Mouse (Mus musculus) lung, embryonic 14.5 days (tissue): ENCODE measurements at regions not wholly inside any gene's neighbourhood (a gene's known extent, or its start where the extent isn't known, plus 50 kb on each side); places are given as distances from the start of the nearest gene placed in this dataset.

ENCODE experiments used
- ATAC-seq: fragments of 200-750 bp; cut with Nextera tagmentation; 2 replicates; pipeline ENCODE4 v1.8.0; 2017; ENCODE audit warnings: mild to moderate bottlenecking, moderate TSS enrichment, moderate library complexity; ENCODE audit not compliant: insufficient read depth
- DNase-seq: peaks from one replicate; pipeline ENCODE4 v3.0.0-alpha.2; 2015
- H3K27ac ChIP-seq: fragments of 300-500 bp; sonication (generic); 2 replicates; pipeline ENCODE4 v1.5.1; 2014; ENCODE audit warnings: low read depth, mild to moderate bottlenecking, moderate library complexity
- H3K27me3 ChIP-seq: fragments of 300-500 bp; sonication (generic); 2 replicates; pipeline ENCODE4 v1.6.1; 2014; ENCODE audit warnings: low read length, control low read depth; ENCODE audit not compliant: insufficient read depth
- H3K36me3 ChIP-seq: fragments of 300-500 bp; sonication (generic); 2 replicates; pipeline ENCODE4 v1.6.1; 2014; ENCODE audit warnings: control low read depth; ENCODE audit not compliant: insufficient read depth
- H3K4me1 ChIP-seq: fragments of 300-500 bp; sonication (generic); 2 replicates; pipeline ENCODE4 v1.6.1; 2014; ENCODE audit warnings: antibody characterized with exemption, control low read depth; ENCODE audit not compliant: insufficient read depth
- H3K4me2 ChIP-seq: fragments of 300-500 bp; sonication (generic); 2 replicates; pipeline ENCODE4 v1.6.1; 2014; ENCODE audit warnings: mild to moderate bottlenecking
- H3K4me3 ChIP-seq: fragments of 300-500 bp; sonication (generic); 2 replicates; pipeline ENCODE4 v1.5.1; 2014; ENCODE audit warnings: low read depth, low read length
- H3K9ac ChIP-seq: fragments of 300-500 bp; sonication (generic); 2 replicates; pipeline ENCODE4 v1.6.1; 2014
- H3K9me3 ChIP-seq: fragments of 300-500 bp; sonication (generic); 2 replicates; pipeline ENCODE4 v1.6.1; 2016; ENCODE audit warnings: low read depth, low read length, control low read depth
- CTCF ChIP-seq: IDR thresholded peaks from 2 replicates; pipeline ENCODE4 v1.5.1; 2016; ENCODE audit warnings: antibody characterized with exemption, low read depth
- WGBS: fragments of 180-500 bp; shearing (Covaris S2); extraction: QIAGEN DNeasy Blood & Tissue Kit; methylation state at CpG from one replicate; pipeline ENCODE4 v1.1.7; 2014; 5-methylcytosine and 5-hydroxymethylcytosine counted together

DNA sequence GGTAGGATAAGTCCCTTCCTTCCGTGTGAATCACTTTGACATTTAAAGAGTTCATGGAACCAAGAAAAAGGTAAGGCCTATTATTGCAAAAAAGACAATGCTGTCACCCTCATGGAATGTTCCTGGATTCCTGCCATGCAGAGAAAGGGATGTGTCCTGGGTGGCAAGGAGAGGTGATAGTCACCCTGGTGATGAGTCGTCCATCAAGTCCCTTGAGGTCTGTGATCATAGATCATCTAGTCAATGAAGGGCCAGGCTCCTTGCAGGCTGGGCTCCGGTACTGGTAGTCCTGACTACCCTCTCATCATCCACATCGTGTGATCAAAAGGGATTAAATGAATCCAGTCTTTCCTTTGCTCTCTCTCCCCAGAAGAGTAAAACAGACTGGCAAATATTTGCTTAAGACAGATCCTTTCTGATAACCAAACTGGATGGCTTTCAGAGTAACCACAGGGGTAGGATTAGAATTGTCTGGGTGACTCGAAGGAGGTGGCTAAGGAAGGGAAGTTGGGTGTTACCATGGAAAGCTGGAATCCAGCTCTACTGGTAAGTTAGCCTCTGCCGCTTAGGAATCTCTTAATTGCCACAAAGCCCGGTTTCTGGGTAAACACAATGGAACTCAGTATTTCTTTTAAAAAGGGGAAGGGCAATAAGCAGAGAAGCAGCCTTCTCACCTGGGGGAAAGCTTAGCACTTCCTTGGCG lies 253.2 kb downstream of the Ikzf2 start:
- peak; percentile 86 for ATAC-seq
- Histone ChIP-seq H3K4me2 (no peak overlapping the region), H3K27me3 (no peaks in the 10 kb centered on the region), H3K9ac (no peak overlapping the region), H3K4me3 (no peak overlapping the region), H3K4me1 (no peaks in the 10 kb centered on the region), H3K36me3 (no peaks in the 10 kb centered on the region), H3K27ac (no peak overlapping the region), H3K9me3 (no peaks in the 10 kb centered on the region)
- DNase-seq = peak; percentile 55
- WGBS = 33% methylated on average over 8 of the region's 8 CpGs
- no peak for TF ChIP-seq CTCF

GRCm38 (mm10) chr1:69430683-69431407 lies 256.2 kb downstream of the Ikzf2 start:
- Histone ChIP-seq H3K27me3 (no peaks in the 10 kb centered on the region), H3K4me1 (no peaks in the 10 kb centered on the region), H3K9me3 (no peaks in the 10 kb centered on the region), H3K36me3 (no peaks in the 10 kb centered on the region), H3K4me2 (no peak overlapping the region), H3K4me3 (no peak overlapping the region), H3K27ac (no peak overlapping the region), H3K9ac (no peak overlapping the region)
- no peak for ATAC-seq
- WGBS = 63% methylated on average over 8 of the region's 8 CpGs
- no peak for DNase-seq
- no peak for TF ChIP-seq CTCF

DNA sequence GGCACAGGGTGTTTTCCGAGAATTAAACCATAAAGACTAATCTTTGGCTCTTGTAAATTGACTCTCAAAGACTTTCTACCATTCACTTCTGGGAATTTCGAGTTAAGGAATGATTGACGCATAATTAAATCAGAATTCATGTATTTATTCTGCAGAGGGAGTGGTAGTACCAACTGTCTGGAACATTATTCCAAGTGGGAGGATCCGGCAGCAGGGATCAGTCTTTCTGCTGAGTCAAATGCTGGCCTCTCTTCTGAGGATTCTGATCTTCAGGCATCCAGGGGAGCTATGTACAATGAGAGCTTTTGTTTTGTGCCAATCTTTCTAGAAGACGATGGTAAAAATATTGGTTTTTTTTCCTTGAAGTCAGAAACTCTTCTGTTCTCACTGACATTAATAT lies 257.4 kb downstream of the Ikzf2 start:
- WGBS = 76% methylated on average over 5 of the region's 5 CpGs
- Histone ChIP-seq H3K9ac (no peak overlapping the region), H3K4me2 (no peak overlapping the region), H3K27me3 (no peaks in the 10 kb centered on the region), H3K9me3 (no peaks in the 10 kb centered on the region), H3K4me1 (no peaks in the 10 kb centered on the region), H3K4me3 (no peak overlapping the region), H3K27ac (no peak overlapping the region), H3K36me3 (no peaks in the 10 kb centered on the region)
- ATAC-seq = no peak
- no peak for TF ChIP-seq CTCF
- no peak for DNase-seq

DNA sequence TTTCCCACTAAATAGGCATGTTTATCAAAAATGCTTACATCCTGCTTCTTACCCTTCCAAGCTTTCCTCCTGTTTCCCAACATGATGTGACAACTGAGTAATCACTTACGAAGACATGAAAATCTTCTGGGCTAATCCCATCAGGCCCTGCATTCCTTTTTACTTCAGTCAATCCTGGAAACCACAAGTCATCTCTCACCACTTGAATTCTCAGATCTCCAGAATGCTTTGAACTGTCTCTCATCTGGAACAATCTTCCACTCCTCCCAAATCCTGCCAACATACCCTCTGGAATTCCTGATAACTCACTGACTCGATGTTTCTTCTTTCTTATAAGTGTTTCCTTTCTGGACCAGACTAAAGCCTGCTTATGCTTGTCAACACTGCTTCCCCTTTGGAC lies 289.4 kb downstream of the Ikzf2 start:
- H3K4me2 ChIP-seq = no peak overlapping the region
- H3K4me3 ChIP-seq = no peak overlapping the region
- H3K27me3 ChIP-seq = no peaks in the 10 kb centered on the region
- ATAC-seq (no peak), DNase-seq (no peak)
- peaks cover 8% of the 10 kb centered on the region; the same call in 1 of the 2 replicates for H3K9me3 ChIP-seq
- TF ChIP-seq CTCF = no peak
- H3K9ac ChIP-seq = no peak overlapping the region
- H3K4me1 ChIP-seq = no peaks in the 10 kb centered on the region
- H3K27ac ChIP-seq = no peak overlapping the region
- WGBS = 72% methylated on average over 2 of the region's 2 CpGs
- no peaks in the 10 kb centered on the region for H3K36me3 ChIP-seq

DNA sequence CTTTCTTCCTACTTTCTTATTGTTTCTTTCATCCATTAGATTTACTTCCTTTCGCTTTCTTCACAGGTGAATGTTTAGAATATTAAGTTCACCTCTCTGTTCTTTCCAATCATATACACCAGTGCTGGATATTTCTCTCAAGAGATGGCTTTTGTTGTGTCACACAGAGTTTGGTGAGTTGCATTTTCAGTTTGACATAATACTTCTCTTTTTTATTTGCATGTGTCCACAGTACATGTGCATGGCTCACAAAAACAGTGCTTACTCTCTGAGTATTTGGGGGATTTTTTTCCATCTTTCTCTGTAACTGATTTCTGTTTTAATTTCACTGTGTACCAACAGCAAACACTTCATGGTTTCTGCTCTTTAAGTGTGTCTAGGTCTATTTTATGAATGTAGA lies 274.5 kb upstream of the Erbb4 start:
- ATAC-seq = no peak
- H3K36me3 ChIP-seq = no peaks in the 10 kb centered on the region
- WGBS = 87% methylated on average over 1 of the region's 1 CpGs
- no peaks in the 10 kb centered on the region for H3K4me1 ChIP-seq
- no peak overlapping the region for H3K4me2 ChIP-seq
- DNase-seq = no peak
- H3K4me3 ChIP-seq = no peak overlapping the region
- no peak overlapping the region for H3K9ac ChIP-seq
- no peaks in the 10 kb centered on the region for H3K27me3 ChIP-seq
- H3K9me3 ChIP-seq = 0 out of 2 replicates have a peak, but pooled peaks cover 6% of the 10 kb centered on the region
- TF ChIP-seq CTCF = no peak
- no peak overlapping the region for H3K27ac ChIP-seq

DNA sequence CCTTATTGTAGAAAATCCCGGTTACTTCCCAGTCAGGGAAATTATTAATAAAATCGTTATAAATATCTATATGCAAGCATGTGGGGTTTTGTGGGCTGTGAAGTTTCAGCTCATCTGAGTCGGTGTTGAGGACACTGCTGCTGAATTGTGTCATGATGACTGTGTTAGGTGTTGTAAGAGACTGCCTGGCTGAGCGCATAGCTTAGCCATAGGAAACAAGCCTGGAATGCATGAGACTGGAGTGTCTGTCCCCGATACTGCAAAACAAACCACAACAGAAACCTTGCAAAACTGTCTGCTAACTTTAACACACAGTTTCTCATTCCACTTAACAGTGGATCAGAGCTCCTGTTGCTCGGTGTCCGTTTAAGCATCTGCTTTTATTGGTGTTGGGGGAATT lies 271.9 kb upstream of the Erbb4 start:
- WGBS = 82% methylated on average over 7 of the region's 7 CpGs
- no peaks in the 10 kb centered on the region for H3K36me3 ChIP-seq
- no peak for DNase-seq
- ATAC-seq = no peak
- no peak overlapping the region for H3K9ac ChIP-seq
- no peak overlapping the region for H3K27ac ChIP-seq
- H3K27me3 ChIP-seq = no peaks in the 10 kb centered on the region
- no peak overlapping the region for H3K4me3 ChIP-seq
- TF ChIP-seq CTCF = no peak
- H3K4me2 ChIP-seq = no peak overlapping the region
- peaks cover 10% of the 10 kb centered on the region; the same call in 1 of the 2 replicates for H3K9me3 ChIP-seq
- H3K4me1 ChIP-seq = no peaks in the 10 kb centered on the region

DNA sequence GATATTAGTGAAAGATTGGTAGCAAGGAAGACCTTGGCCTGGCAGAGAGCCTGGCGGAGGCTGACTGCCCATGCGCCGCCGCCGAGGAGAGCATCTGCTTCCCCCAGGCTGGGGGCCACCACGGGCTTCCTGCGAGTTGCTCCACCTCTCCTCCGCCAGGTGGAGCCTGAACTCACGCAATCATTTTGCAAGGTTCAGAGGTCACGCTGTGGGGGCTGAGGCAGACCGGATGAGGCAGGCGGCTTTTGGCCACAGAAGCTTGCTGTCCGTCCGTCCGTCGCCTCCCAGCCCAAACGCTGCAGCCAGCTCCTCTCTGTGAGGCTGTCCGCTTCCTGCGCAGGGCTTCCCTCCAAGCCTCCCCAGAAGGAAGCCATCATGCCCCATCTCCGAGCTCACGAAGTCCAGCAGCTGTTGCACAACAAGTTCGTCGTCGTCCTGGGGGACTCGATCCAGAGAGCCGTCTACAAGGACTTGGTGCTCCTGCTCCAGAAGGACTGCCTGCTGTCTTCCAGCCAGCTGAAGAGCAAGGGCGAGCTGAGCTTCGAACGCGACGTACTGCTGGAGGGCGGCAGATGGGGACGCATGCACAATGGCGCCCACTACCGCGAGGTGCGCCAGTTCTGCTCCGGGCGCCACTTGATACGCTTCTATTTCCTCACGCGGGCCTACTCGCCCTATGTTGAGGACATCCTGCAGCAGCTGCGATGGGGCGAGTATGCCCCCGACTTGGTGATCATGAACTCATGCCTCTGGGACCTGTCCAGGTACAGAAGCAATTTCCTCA lies 269.3 kb upstream of the Erbb4 start:
- Histone ChIP-seq H3K9ac (no peak overlapping the region), H3K36me3 (no peaks in the 10 kb centered on the region), H3K27ac (no peak overlapping the region), H3K4me1 (no peaks in the 10 kb centered on the region), H3K27me3 (no peaks in the 10 kb centered on the region), H3K4me2 (no peak overlapping the region), H3K4me3 (no peak overlapping the region), H3K9me3 (peaks cover 10% of the 10 kb centered on the region; the same call in 1 of the 2 replicates)
- 95% methylated on average over 46 of the region's 46 CpGs for WGBS
- ATAC-seq (no peak), DNase-seq (no peak)
- no peak for TF ChIP-seq CTCF
